Mouse (Mus musculus): ENCODE measurements around the gene Chchd3.

DNA sequence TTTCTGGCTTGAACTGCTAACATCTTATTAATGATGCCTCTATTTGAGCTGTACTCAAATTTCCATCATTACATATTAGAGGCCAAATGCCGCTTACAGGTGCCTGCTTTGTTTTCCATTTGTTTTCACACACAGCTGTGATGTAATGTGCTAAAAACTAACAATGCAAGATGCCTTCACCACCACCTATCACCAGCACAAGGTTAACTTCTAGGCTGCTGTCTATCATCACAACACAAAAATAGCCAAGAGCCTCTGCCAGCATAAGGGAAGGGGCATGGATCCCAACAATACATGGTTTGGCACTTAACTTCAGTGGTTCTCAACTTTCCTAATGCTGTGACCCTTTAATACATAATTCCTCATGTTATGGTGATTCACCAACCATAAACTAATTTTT, 251.3 kb downstream of the Chchd3 start:
- TF ChIP-seq POLR2A (IDR thresholded peaks at IDR 0.05; ENCODE audit: control insufficient read depth, extremely low read depth, insufficient read depth, low read length, poor library complexity) (no peak), CTCF (IDR thresholded peaks at IDR 0.05; ENCODE audit: borderline replicate concordance, control insufficient read depth, extremely low read depth, insufficient read depth, low read length, poor library complexity) (no peak)

Measured in thymus, adult 2 months (tissue).